Mouse (Mus musculus) forebrain, postnatal 0 days (tissue): ENCODE results near the gene Fcrl1. TPM values are rescaled to one million over a fixed set of nuclear protein-coding genes. Genes with fewer than 3 reads are reported as not detected.
A peak's percentile ranks its signal among the peaks of the same experiment; 100 is the strongest.

ENCODE experiments used
- ATAC-seq: fragments of 200-750 bp; cut with Nextera tagmentation; 2 replicates; pipeline ENCODE4 v1.8.0; 2017; ENCODE audit warnings: mild to moderate bottlenecking, moderate library complexity
- DNase-seq: peaks from one replicate; pipeline ENCODE4 v3.0.0-alpha.2; 2015
- H3K27ac ChIP-seq: fragments of 300-500 bp; sonication (generic); 2 replicates; pipeline ENCODE4 v1.5.1; 2014; ENCODE audit warnings: low read depth, mild to moderate bottlenecking, antibody characterized with exemption, low read length, moderate library complexity, mixed read lengths
- H3K27me3 ChIP-seq: fragments of 300-500 bp; sonication (generic); 2 replicates; pipeline ENCODE4 v1.6.1; 2014; ENCODE audit warnings: mild to moderate bottlenecking, low read length, mixed read lengths; ENCODE audit not compliant: insufficient read depth
- H3K36me3 ChIP-seq: fragments of 300-500 bp; sonication (generic); 2 replicates; pipeline ENCODE4 v1.6.1; 2014; ENCODE audit warnings: mild to moderate bottlenecking, moderate library complexity; ENCODE audit not compliant: insufficient read depth
- H3K4me1 ChIP-seq: fragments of 300-500 bp; sonication (generic); 2 replicates; pipeline ENCODE4 v1.6.1; 2014; ENCODE audit warnings: antibody characterized with exemption; ENCODE audit not compliant: insufficient read depth
- H3K4me2 ChIP-seq: fragments of 300-500 bp; sonication (generic); 2 replicates; pipeline ENCODE4 v1.6.1; 2014; ENCODE audit warnings: low read depth, mild to moderate bottlenecking, moderate library complexity
- H3K4me3 ChIP-seq: fragments of 300-500 bp; sonication (generic); 2 replicates; pipeline ENCODE4 v1.5.1; 2014; ENCODE audit warnings: low read depth, low read length, mixed read lengths
- H3K9ac ChIP-seq: fragments of 300-500 bp; sonication (generic); 2 replicates; pipeline ENCODE4 v1.6.1; 2014; ENCODE audit warnings: mild to moderate bottlenecking
- H3K9me3 ChIP-seq: fragments of 300-500 bp; sonication (generic); 2 replicates; pipeline ENCODE4 v1.6.1; 2016; ENCODE audit warnings: low read length
- CTCF ChIP-seq: sonication (generic); IDR thresholded peaks from 2 replicates; pipeline ENCODE4 v1.5.1; 2016; ENCODE audit warnings: antibody characterized with exemption, control low read depth, low read depth
- WGBS: fragments of 180-500 bp; shearing (Covaris S2); extraction: QIAGEN DNeasy Blood & Tissue Kit; methylation state at CpG from one replicate; pipeline ENCODE4 v1.1.7; 2014; 5-methylcytosine and 5-hydroxymethylcytosine counted together
- polyA plus RNA-seq: library from polyadenylated mRNA; unstranded; fragments of >200 nt; fragmentation: Nextera tagmentation; extraction: Ambion mirVana; gene quantifications from 2 replicates; pipeline ENCODE4 v1.2.1, GENCODE M21; 2015
- total RNA-seq: library from RNA; depleted of rRNA; stranded (reverse); fragments of >200 nt; gene quantifications from 2 replicates; pipeline ENCODE4 v1.2.3, GENCODE M21; 2014; rRNA removed

The Fcrl1 gene
- total and polyA plus RNA-seq, 2 experiments from 2014 or later = 0.10 TPM; not detected in 1

- TF ChIP-seq CTCF = no peak
- 85% methylated on average over 6 of the region's 6 CpGs for WGBS
- no peak overlapping the region for H3K4me3 ChIP-seq
Measured at GRCm38 (mm10) chr3:87410605-87411004, 34.4 kb downstream of the Fcrl1 start.

GRCm38 (mm10) chr3:87411150-87411549, 35.0 kb downstream of the Fcrl1 start:
- no peak overlapping the region for H3K27ac ChIP-seq
- H3K36me3 ChIP-seq = no peaks in the 10 kb centered on the region
- DNase-seq = peak; percentile 35
- peak; percentile 43; the same call in 1 of the 2 replicates for ATAC-seq
- peak; percentile 74 for TF ChIP-seq CTCF
- H3K27me3 ChIP-seq = no peaks in the 10 kb centered on the region
- WGBS = 13% methylated on average over 12 of the region's 12 CpGs
- no peaks in the 10 kb centered on the region for H3K4me1 ChIP-seq
- no peak overlapping the region for H3K4me2 ChIP-seq
- no peak overlapping the region for H3K4me3 ChIP-seq
- no peaks in the 10 kb centered on the region for H3K9me3 ChIP-seq
- no peak overlapping the region for H3K9ac ChIP-seq

More at GRCm38 (mm10) chr3:87410605-87411004, 34.4 kb downstream of the Fcrl1 start:
- no peak overlapping the region for H3K4me2 ChIP-seq
- H3K36me3 ChIP-seq = no peaks in the 10 kb centered on the region
- ATAC-seq = no peak
- H3K4me1 ChIP-seq = no peaks in the 10 kb centered on the region
- no peaks in the 10 kb centered on the region for H3K9me3 ChIP-seq
- H3K27me3 ChIP-seq = no peaks in the 10 kb centered on the region
- no peak for DNase-seq
- no peak overlapping the region for H3K27ac ChIP-seq
- H3K9ac ChIP-seq = no peak overlapping the region

DNA sequence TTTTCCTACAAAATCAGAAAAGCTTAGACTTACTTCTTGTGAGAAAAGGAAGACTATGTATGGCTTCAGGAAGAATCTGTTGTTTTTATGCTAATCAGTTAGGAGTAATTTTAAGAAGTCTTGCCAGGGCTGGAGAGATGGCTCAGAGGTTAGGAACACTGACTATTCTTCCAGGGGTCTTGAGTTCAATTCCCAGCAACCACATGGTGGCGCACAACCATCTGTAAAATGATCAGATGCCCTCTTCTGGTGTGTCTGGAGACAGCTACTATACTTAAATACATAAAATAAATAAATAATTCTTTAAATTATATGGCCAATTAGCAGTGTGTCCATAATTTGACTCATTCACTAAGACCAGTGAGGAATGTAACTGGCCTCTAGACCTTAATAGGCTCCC, 44.5 kb downstream of the Fcrl1 start:
- no peak overlapping the region for H3K4me2 ChIP-seq
- no peaks in the 10 kb centered on the region for H3K36me3 ChIP-seq
- no peak overlapping the region for H3K9ac ChIP-seq
- no peaks in the 10 kb centered on the region for H3K27me3 ChIP-seq
- no peak overlapping the region for H3K4me3 ChIP-seq
- H3K4me1 ChIP-seq = no peaks in the 10 kb centered on the region
- 53% methylated on average over 1 of the region's 1 CpGs for WGBS
- DNase-seq (no peak), ATAC-seq (no peak)
- no peaks in the 10 kb centered on the region for H3K9me3 ChIP-seq
- TF ChIP-seq CTCF = no peak
- no peak overlapping the region for H3K27ac ChIP-seq

DNA sequence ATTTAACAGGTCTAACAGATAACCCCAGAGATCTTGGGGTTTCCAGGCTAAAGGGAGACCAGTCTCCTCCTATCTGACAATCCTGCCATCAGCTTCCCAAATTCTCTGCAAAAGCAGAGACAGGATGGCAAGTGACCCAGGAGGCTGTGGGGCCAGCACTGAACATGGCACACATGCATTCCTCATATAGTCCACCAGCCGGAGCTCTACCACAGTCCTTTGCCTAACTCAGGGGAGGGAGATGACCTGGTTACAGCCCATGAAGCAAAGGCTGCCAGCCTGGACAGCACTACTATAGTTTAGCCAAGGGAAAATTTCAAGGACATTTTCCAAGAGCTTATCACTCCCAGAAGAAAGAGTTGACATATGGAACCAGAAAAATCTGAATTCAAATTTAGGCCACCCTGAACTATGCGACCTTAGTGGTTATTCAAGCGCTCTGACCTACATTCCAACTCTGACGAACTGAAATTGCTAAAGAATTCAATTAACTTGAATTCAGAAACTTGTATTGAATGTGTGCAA, 46.3 kb downstream of the Fcrl1 start:
- WGBS = 65% methylated on average over 4 of the region's 4 CpGs
- Histone ChIP-seq H3K4me1 (no peaks in the 10 kb centered on the region), H3K27ac (no peak overlapping the region), H3K9me3 (no peaks in the 10 kb centered on the region), H3K36me3 (no peaks in the 10 kb centered on the region), H3K9ac (no peak overlapping the region), H3K4me3 (no peak overlapping the region), H3K4me2 (no peak overlapping the region), H3K27me3 (no peaks in the 10 kb centered on the region)
- DNase-seq = no peak
- no peak for ATAC-seq
- TF ChIP-seq CTCF = no peak

DNA sequence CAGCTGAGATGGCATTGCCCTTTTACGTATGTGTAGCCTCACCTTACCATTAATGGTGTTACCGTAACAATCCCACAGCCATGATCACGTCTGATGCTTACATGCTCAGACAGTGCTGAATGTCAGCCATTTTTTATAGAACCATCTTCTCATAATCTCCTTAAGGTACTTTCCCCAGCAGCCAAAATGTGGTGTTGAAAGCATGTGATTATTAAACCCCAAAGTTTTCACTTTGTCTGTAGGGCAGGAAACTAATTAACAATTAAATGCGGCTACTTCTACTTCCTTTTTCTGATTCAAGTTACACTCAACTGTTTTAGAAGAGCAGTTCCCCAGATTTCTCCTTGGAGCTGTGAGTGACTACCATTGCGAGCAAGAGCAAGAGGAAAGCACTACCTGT, 59.3 kb downstream of the Fcrl1 start, which contains the start of gene Fcrl5:
TSS of gene Fcrl5 (plus strand) at position 295 of the 400 bp plus-strand sequence.
- H3K27me3 ChIP-seq = no peaks in the 10 kb centered on the region
- H3K4me2 ChIP-seq = no peak within 1 kb of the TSS
- ATAC-seq (no peak), DNase-seq (no peak)
- H3K36me3 ChIP-seq = no peaks in the 10 kb centered on the region
- H3K9me3 ChIP-seq = no peaks in the 10 kb centered on the region
- no peaks in the 10 kb centered on the region for H3K4me1 ChIP-seq
- no peak for TF ChIP-seq CTCF
- 94% methylated on average over 5 of the region's 5 CpGs for WGBS
- no peak within 1 kb of the TSS for H3K4me3 ChIP-seq
- H3K9ac ChIP-seq = no peak within 1 kb of the TSS
- no peak within 1 kb of the TSS for H3K27ac ChIP-seq

DNA sequence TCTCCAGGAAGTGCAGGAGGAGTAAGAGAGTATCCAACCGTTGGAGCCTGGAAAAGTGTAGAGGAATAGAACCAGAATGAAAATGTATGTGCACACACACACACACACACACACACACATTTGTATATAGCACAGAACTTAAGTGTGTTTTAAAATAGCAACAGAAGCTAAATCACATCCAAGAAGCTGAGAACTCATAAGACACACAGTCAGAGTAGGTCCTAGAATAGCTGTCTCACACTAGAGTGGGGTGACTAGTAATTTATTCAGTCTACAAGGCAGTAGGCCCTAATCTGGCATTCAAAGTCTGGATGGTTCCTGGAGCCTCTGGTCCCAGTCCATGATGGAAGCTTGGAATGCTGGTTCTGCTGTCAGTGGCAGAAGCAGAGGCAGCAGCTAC, 64.4 kb downstream of the Fcrl1 start:
- H3K27me3 ChIP-seq = no peaks in the 10 kb centered on the region
- H3K27ac ChIP-seq = no peak overlapping the region
- WGBS = 75% methylated on average over 1 of the region's 1 CpGs
- DNase-seq = no peak
- no peak overlapping the region for H3K9ac ChIP-seq
- H3K4me1 ChIP-seq = no peaks in the 10 kb centered on the region
- no peaks in the 10 kb centered on the region for H3K36me3 ChIP-seq
- H3K4me3 ChIP-seq = no peak overlapping the region
- H3K4me2 ChIP-seq = no peak overlapping the region
- peak; percentile 68; the same call in 1 of the 2 replicates for ATAC-seq
- no peaks in the 10 kb centered on the region for H3K9me3 ChIP-seq
- TF ChIP-seq CTCF = no peak

GRCm38 (mm10) chr3:87443968-87444367, 67.8 kb downstream of the Fcrl1 start:
- H3K27ac ChIP-seq = no peak overlapping the region
- no peaks in the 10 kb centered on the region for H3K27me3 ChIP-seq
- no peaks in the 10 kb centered on the region for H3K9me3 ChIP-seq
- no peak for TF ChIP-seq CTCF
- WGBS = 73% methylated on average over 6 of the region's 6 CpGs
- H3K4me2 ChIP-seq = no peak overlapping the region
- H3K4me3 ChIP-seq = no peak overlapping the region
- no peak for ATAC-seq
- H3K9ac ChIP-seq = no peak overlapping the region
- H3K4me1 ChIP-seq = no peaks in the 10 kb centered on the region
- no peaks in the 10 kb centered on the region for H3K36me3 ChIP-seq
- no peak for DNase-seq

Other genes starting within 250 kb of the Fcrl1 start
- 4.7 and 6.9 TPM in 2 replicates for gene Kirrel, start 201.6 kb upstream of the Fcrl1 start, total RNA-seq
- 1.1 and 2.2 TPM in 2 replicates for gene Kirrel, start 201.6 kb upstream of the Fcrl1 start, polyA plus RNA-seq
- 15.8 and 16.2 TPM in 2 replicates for gene Fcrls, start 112.6 kb upstream of the Fcrl1 start, total RNA-seq
- 13.9 and 14.3 TPM in 2 replicates for gene Fcrls, start 112.6 kb upstream of the Fcrl1 start, polyA plus RNA-seq
- 0.15 TPM in 1 of 2 replicates, not detected in the other for gene Cd5l, start 18.5 kb upstream of the Fcrl1 start, total RNA-seq
- not detected in 2 replicates for gene Cd5l, start 18.5 kb upstream of the Fcrl1 start, polyA plus RNA-seq
- gene Fcrl5, start 59.4 kb downstream of the Fcrl1 start, total RNA-seq = not detected in 2 replicates
- not detected in 2 replicates for gene Fcrl5, start 59.4 kb downstream of the Fcrl1 start, polyA plus RNA-seq
- gene Etv3, start 149.0 kb downstream of the Fcrl1 start, total RNA-seq = 9.8 and 13.8 TPM in 2 replicates
- gene Etv3, start 149.0 kb downstream of the Fcrl1 start, polyA plus RNA-seq = 5.0 and 6.0 TPM in 2 replicates
- 48.2 and 52.6 TPM in 2 replicates for gene Arhgef11, start 241.2 kb downstream of the Fcrl1 start, total RNA-seq
- 6.9 and 10.7 TPM in 2 replicates for gene Arhgef11, start 241.2 kb downstream of the Fcrl1 start, polyA plus RNA-seq